Mouse (Mus musculus) liver, embryonic 14.5 days (tissue): ENCODE data around the gene Gatad1.

Experiments used
- CTCF ChIP-seq: IDR thresholded peaks from 2 replicates; pipeline ENCODE4 v1.5.1; 2016; ENCODE audit warnings: antibody characterized with exemption, low read depth, control low read depth
- EP300 ChIP-seq: IDR thresholded peaks from 2 replicates; pipeline ENCODE4 v1.6.1; 2016; ENCODE audit warnings: antibody characterized with exemption, low read depth

GRCm38 (mm10) chr5:3650881-3651280 is 6.1 kb downstream of the Gatad1 start, which contains the start of gene Tmbim7:
- TF ChIP-seq CTCF (no peak), EP300 (no peak)
